Mouse (Mus musculus): Measurements from ENCODE around the gene Slc3a1.

Gene Slc3a1

GRCm38 (mm10) chr17:85028093-85028739 lies at the start of gene Slc3a1:
Gene Slc3a1 (plus strand): TSS chr17:85028376.
- DNase-seq (ENCODE audit: low read depth), result no peak

DNA sequence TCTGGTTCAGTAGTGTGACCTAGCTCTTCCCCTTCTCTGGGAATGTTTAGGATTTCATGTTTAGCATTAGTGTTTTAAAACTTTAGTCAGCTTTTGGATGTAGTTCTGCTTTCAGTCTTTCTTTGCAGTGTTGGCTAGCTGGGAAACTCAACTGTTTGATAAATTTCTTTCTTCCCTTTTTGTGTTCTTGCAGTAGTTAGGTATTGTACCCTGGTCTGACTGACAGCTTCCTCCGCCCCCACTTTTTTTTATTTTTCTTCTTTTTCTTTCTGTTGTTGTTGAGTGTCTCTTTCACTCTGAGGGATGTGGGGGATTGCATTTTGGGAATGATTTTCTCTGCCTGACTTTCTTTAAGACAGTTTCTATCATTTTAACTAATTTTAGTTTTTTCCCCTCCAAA lies 46.5 kb upstream of the Slc3a1 start:
- DNase-seq (ENCODE audit: low read depth), result no peak

DNA sequence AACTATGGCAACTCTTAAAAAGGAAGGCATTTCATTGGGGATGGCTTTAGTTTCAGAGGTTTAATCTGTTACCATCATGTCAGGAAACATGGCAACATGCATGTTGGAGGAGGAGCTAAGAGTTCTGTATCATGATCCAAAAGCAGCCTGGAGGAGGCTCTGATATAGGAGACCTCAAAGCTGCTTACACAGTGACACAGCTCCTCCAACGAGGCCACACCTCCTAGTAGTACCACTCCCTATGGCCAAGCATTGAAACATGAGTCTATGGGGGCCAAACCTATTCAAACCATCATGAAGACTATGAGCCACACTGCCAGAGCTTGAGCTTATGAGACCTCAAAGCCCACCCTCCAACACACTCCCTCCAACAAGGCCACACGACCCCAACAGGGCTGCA lies 45.4 kb upstream of the Slc3a1 start:
- no peak for DNase-seq (ENCODE audit: low read depth)

- no peak for DNase-seq (ENCODE audit: low read depth)
Observed at GRCm38 (mm10) chr17:84986368-84986767, 41.8 kb upstream of the Slc3a1 start.

DNA sequence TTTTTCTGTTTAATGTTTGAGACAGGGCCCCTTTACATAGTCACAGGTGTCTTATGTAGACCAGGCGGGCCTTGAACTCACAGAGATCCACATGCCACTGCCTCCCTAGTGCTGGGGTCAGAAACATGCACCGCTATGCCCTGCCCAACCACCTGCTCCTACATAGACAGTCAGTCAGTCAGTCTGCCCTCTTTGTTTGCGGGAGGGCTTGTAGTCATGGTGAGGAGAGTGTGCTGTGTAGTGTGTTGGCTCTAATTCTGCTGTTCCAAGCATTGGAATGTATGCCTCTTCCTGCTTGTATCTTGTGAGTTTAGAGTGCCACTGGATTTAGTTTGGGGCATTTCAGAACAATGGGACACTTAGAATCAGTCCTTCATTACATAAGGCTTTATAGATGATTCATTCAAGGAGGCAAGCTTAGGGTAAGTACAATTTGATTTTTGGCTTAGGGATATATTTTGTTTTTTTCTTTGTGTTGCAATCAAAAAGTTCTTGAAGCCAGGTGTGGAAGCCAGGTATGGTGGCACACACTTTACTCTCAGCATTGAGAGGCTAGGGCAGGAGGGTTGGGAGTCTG lies 40.3 kb upstream of the Slc3a1 start:
- no peak for DNase-seq (ENCODE audit: low read depth)

- no peak for DNase-seq (ENCODE audit: low read depth)
Observed at GRCm38 (mm10) chr17:84988514-84988913, 39.7 kb upstream of the Slc3a1 start.

DNA sequence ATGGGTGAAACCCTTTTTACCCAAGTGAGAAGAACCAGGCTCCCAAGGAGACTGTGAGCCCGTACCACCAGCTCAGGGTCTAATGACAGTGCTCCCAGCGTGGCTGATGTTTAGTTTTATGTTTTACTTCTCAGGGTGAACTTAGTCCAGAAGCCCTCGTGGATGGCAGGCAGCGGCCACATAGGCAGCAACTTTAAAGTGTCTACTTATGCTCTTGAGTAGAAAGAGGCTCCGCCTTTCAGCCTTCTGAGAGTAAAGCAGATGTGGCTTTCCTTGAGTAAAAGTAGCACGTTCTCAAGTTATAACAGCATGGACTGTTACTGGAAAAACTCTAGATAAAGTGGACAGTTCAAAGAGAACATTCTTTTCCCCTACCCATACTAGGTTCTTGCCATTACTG lies 32.3 kb upstream of the Slc3a1 start:
- DNase-seq (ENCODE audit: low read depth), result no peak

- peak; percentile 29 for DNase-seq (ENCODE audit: low read depth)
Observed at GRCm38 (mm10) chr17:84997639-84998038, 30.5 kb upstream of the Slc3a1 start.

- no peak for DNase-seq (ENCODE audit: low read depth)
Observed at GRCm38 (mm10) chr17:84999636-85000035, 28.5 kb upstream of the Slc3a1 start.

- no peak for DNase-seq (ENCODE audit: low read depth)
Observed at GRCm38 (mm10) chr17:85013485-85013884, 14.7 kb upstream of the Slc3a1 start.

GRCm38 (mm10) chr17:85014632-85015031 lies 13.5 kb upstream of the Slc3a1 start:
- no peak for DNase-seq (ENCODE audit: low read depth)

- DNase-seq (ENCODE audit: low read depth), result no peak
Observed at GRCm38 (mm10) chr17:85018344-85018743, 9.8 kb upstream of the Slc3a1 start.

DNA sequence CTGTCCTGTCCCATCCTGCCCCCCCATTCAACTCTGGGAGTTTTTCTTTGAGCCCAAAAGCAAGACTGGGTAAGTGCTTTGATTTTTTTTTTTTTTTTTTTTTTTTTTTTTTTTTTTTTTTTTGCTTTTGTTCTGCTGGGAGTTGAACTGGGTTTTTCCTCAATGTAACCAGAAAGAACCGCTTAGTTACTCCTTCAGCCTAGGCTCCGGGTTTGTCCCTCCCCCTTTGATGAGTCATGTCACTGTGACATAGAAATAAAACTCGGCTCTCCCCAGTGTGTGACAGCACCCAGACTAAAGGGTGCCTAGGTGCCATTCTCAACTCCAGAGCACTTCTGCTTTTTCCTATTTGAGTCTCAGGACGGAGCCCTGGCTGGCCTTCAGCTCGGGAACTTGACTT lies 9.4 kb upstream of the Slc3a1 start:
- no peak for DNase-seq (ENCODE audit: low read depth)

DNA sequence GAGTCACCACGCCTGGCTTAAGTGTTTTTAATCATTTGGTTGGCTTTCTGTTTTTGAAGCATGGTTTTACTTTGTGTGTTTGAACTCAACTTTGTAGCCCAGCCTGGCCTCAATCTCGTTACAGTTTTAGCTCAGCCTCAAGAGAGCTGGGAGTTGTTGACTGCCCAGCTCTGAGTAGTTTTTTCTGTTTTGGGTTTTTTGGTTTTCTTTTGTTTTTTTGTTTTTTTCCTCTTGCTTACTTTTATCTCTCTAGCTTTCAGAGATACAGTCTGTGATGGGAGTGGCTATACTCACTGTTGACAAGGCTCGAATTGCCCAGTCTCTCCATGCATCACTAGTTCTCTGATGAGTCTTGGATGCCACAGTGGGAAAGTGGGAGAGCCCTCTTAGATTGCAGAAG lies 7.8 kb upstream of the Slc3a1 start:
- no peak for DNase-seq (ENCODE audit: low read depth)

GRCm38 (mm10) chr17:85023247-85024167 lies 4.7 kb upstream of the Slc3a1 start:
- DNase-seq (ENCODE audit: low read depth), result peak; percentile 96

DNA sequence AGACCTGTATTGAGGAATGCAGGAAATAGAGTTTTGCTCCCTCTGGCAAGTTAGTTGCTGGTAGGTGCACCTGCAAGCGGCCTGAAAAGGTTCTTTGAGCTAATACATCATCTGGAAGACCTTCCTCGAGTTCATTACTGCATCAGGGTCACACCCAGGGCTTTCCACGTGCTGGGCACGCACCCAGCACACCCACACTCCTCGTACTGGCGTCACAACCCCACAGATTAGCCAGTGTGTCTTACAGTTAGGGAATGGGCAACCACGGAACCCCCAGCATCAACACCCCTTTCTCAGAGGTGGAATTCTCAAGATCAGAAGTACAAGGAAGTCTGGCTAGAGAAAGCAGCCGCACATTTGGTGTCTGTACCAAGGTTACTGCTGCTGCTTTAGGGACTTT lies 3.9 kb upstream of the Slc3a1 start:
- no peak for DNase-seq (ENCODE audit: low read depth)

GRCm38 (mm10) chr17:85025151-85025550 lies 3.0 kb upstream of the Slc3a1 start:
- no peak for DNase-seq (ENCODE audit: low read depth)

DNA sequence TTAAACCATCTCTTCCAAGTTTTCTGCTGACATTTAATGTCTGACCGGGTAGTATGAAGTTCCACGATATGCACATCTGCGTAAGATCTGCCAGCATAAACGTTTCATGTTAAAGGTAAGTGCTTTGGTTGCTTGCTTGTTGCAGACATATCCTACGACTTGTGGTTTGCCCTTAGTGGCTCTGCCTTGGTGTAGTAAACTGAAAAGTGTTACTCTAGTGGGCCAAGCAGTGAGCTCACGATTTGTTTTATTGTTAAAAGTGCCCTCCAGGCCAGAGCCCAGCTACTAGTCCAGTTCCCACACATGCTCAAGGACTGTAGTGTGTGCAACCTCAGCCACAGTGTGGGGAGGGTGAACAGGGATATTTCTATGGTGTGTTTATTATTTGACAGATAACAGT lies 1.7 kb upstream of the Slc3a1 start:
- no peak for DNase-seq (ENCODE audit: low read depth)

GRCm38 (mm10) chr17:85027247-85027646 lies 929 bp upstream of the Slc3a1 start:
- no peak for DNase-seq (ENCODE audit: low read depth)

DNA sequence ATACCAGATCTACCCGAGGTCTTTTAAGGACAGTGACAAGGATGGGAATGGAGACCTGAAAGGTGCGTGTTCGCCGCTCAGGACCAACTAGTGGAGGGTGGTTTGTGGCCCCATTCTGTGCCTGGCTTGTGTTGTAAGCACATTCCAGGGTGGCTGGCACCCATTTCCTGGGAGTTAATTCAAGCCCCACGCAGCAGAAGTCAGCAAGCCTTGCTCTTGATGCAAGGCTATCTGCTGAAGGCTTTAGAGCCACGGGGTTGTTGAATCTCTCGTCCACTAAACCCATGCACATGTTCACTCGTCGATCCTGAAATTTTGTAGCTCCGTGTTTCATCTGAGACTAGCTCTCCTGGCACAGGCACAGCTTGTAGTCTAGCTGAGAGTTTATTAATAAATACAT lies 621 bp downstream of the Slc3a1 start:
- DNase-seq (ENCODE audit: low read depth), result no peak

- no peak for DNase-seq (ENCODE audit: low read depth)
Observed at GRCm38 (mm10) chr17:85030651-85031050, 2.5 kb downstream of the Slc3a1 start.

DNA sequence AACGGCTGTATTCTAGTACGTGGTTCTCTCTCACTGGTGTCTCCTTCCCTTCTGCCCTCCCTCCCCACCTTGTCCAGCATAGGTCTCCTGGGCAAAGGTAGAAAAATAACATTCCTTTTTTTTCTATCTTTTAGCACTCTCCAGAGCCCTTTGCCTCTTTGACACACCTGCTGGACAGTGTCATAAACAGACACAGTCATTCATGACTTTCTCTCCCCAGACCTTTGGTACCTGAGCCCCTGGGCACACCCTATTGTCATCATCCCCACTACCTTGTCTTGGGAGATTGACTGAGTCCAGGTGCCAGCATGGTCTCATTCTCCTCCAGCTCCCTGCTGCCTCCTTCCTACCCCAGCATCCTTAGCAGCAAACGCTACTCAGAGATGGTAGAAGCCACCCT lies 4.9 kb downstream of the Slc3a1 start:
- no peak for DNase-seq (ENCODE audit: low read depth)

DNA sequence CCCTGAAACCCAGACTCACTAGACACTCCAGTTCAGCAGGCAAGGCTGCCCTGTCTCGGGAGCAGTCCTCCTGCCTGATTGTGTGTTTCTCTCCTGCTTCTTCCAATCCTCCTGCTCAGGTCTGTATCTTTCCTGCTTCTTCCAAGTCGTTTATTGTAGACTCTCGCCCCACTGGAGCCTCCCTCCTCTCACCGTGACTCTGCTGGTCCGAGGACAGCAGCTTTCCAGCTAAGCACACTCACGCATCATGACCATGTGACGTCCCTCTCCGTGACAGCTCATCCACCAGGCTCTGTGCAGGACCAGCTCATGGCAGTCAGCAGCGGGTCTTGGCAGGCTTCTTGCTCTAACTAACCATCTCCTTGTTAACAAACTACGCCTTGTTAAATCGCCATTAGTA lies 5.9 kb downstream of the Slc3a1 start:
- DNase-seq (ENCODE audit: low read depth), result no peak
